8 mouse cellular contexts compared by ENCODE assay signal in the genomic region with DNA sequence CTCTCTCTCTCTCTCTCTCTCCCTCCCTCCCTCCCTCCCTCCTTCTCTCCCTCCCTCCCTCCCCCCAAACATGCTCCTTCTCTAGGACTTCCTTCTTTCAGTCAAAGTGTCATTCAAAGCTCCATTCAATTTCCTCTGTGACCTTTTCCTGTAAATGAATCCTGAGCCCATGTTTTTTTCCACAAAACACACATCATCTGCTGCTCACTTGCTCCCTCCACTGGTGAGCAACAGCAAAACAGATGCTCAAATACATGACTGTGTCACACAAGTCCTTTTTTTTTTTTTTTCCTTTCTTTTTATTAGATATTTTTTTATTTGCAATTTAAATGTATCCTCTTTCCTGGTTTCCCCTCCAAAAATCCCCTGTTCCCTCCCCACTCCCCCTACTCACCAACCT.
DNase-seq lines count a peak whose midpoint lies in the region.

No protein-coding gene starts in this region.

- intact Hi-C loops in heart, postnatal 36 days (cut with DNase I): loop anchor here (10.0 kb wide), 2 partner anchors 323 to 1083 kb away; no protein-coding TSS in a partner anchor

- DNase-seq in heart, postnatal 36 days: peak; percentile 8 to 34
- DNase-seq in heart, adult 8-10 months (ENCODE audit: low spot score): no peak
- peak; percentile 71 for DNase-seq in testis, postnatal 10 days (ENCODE audit: low spot score)
- DNase-seq in testis, postnatal 14 days (ENCODE audit: low spot score): no peak
- DNase-seq in adrenal gland, postnatal 25 days: peak; percentile 45
- peak; percentile 74 for DNase-seq in kidney, postnatal 10 days
- DNase-seq in retina, adult 2 months (ENCODE audit: low read depth, low spot score): peak; percentile 9
- no peak for DNase-seq in spleen, adult 18-20 months

Comparison
In these comparisons a context has a peak if more than half of its experiments do, and no peak if none do; other contexts are left out.
1. DNase-seq: peak in heart, postnatal 36 days (2 of 2), testis, postnatal 10 days (single experiment), adrenal gland, postnatal 25 days (single experiment), kidney, postnatal 10 days (single experiment) and retina, adult 2 months (single experiment); none in heart, adult 8-10 months (single experiment), testis, postnatal 14 days (single experiment) and spleen, adult 18-20 months (0 of 2).